Mouse (Mus musculus) embryonic fibroblast, embryonic 13.5 days (primary cell): ENCODE data around the gene Serpine2. TPM values are rescaled to one million over a fixed set of nuclear protein-coding genes. Genes with fewer than 3 reads are reported as not detected.

Experiments used
- H3K27ac ChIP-seq: 2 replicates; pipeline ENCODE4 v1.5.1; 2012; ENCODE audit warnings: low read length, control low read depth, inconsistent platforms; ENCODE audit not compliant: insufficient read depth
- H3K4me1 ChIP-seq: 2 replicates; pipeline ENCODE4 v1.6.1; 2011; ENCODE audit warnings: low read length; ENCODE audit not compliant: control insufficient read depth, insufficient read depth
- H3K4me3 ChIP-seq: 2 replicates; pipeline ENCODE4 v1.5.1; 2011; ENCODE audit warnings: mild to moderate bottlenecking, control low read depth, low read length; ENCODE audit not compliant: insufficient read depth
- CTCF ChIP-seq: IDR thresholded peaks from 2 replicates; pipeline ENCODE4 v1.5.1; 2011; ENCODE audit warnings: mild to moderate bottlenecking, control low read depth, low read length, moderate library complexity, borderline replicate concordance; ENCODE audit not compliant: insufficient read depth
- POLR2A ChIP-seq: IDR thresholded peaks from 2 replicates; pipeline ENCODE4 v1.6.1; 2011; ENCODE audit warnings: low read depth, mild to moderate bottlenecking, control low read depth, low read length, moderate library complexity
- polyA plus RNA-seq: library from polyadenylated mRNA; stranded (reverse); fragments of >200 nt; gene quantifications from 2 replicates; pipeline ENCODE4 v1.2.4, GENCODE M21; 2011; ENCODE audit warnings: low read depth; ENCODE audit not compliant: missing spikeins, insufficient read length

The Serpine2 gene
- 313 and 352 TPM in 2 replicates for polyA plus RNA-seq

GRCm38 (mm10) chr1:79861130-79861942 lies at the start of gene Serpine2:
TSS of gene Serpine2 (minus strand) at chr1:79861180.
- Histone ChIP-seq H3K4me3 (no peak within 1 kb of the TSS), H3K27ac (no peak within 1 kb of the TSS), H3K4me1 (peaks cover 6% of the 10 kb centered on the region; the same call in 1 of the 2 replicates)
- TF ChIP-seq POLR2A, result no peak
- TF ChIP-seq CTCF, result no peak

- TF ChIP-seq POLR2A (no peak), CTCF (no peak)
- Histone ChIP-seq H3K4me1 (peaks cover 3% of the 10 kb centered on the region; the same call in 1 of the 2 replicates), H3K27ac (no peak overlapping the region), H3K4me3 (no peak overlapping the region)
These were observed 46.8 kb upstream of the Serpine2 start for GRCm38 (mm10) chr1:79907811-79908210.

GRCm38 (mm10) chr1:79905241-79905640 lies 44.3 kb upstream of the Serpine2 start:
- TF ChIP-seq CTCF, result no peak
- TF ChIP-seq POLR2A, result no peak
- H3K4me3 ChIP-seq, result no peak overlapping the region
- no peak overlapping the region for H3K27ac ChIP-seq
- H3K4me1 ChIP-seq, result peaks cover 3% of the 10 kb centered on the region; the same call in 1 of the 2 replicates

- H3K4me1 ChIP-seq, result peaks cover 3% of the 10 kb centered on the region; the same call in 1 of the 2 replicates
- no peak overlapping the region for H3K27ac ChIP-seq
- TF ChIP-seq POLR2A, result no peak
- no peak for TF ChIP-seq CTCF
- no peak overlapping the region for H3K4me3 ChIP-seq
These were observed 41.9 kb upstream of the Serpine2 start for GRCm38 (mm10) chr1:79902901-79903300.

GRCm38 (mm10) chr1:79882648-79883047 lies 21.7 kb upstream of the Serpine2 start:
- Histone ChIP-seq H3K27ac (no peak overlapping the region), H3K4me3 (no peak overlapping the region), H3K4me1 (no peaks in the 10 kb centered on the region)
- no peak for TF ChIP-seq POLR2A
- no peak for TF ChIP-seq CTCF

GRCm38 (mm10) chr1:79874741-79875140 lies 13.8 kb upstream of the Serpine2 start:
- Histone ChIP-seq H3K4me3 (no peak overlapping the region), H3K4me1 (no peaks in the 10 kb centered on the region), H3K27ac (no peak overlapping the region)
- TF ChIP-seq POLR2A (no peak), CTCF (no peak)

GRCm38 (mm10) chr1:79860411-79861039 lies 455 bp downstream of the Serpine2 start:
- no peak overlapping the region for H3K27ac ChIP-seq
- H3K4me3 ChIP-seq, result no peak overlapping the region
- peaks cover 6% of the 10 kb centered on the region; the same call in 1 of the 2 replicates for H3K4me1 ChIP-seq
- TF ChIP-seq POLR2A, result no peak
- no peak for TF ChIP-seq CTCF

- peaks cover 6% of the 10 kb centered on the region; the same call in 1 of the 2 replicates for H3K4me1 ChIP-seq
- no peak for TF ChIP-seq POLR2A
- TF ChIP-seq CTCF, result no peak
- no peak overlapping the region for H3K27ac ChIP-seq
- no peak overlapping the region for H3K4me3 ChIP-seq
These were observed 1.0 kb downstream of the Serpine2 start for GRCm38 (mm10) chr1:79859975-79860374.

DNA sequence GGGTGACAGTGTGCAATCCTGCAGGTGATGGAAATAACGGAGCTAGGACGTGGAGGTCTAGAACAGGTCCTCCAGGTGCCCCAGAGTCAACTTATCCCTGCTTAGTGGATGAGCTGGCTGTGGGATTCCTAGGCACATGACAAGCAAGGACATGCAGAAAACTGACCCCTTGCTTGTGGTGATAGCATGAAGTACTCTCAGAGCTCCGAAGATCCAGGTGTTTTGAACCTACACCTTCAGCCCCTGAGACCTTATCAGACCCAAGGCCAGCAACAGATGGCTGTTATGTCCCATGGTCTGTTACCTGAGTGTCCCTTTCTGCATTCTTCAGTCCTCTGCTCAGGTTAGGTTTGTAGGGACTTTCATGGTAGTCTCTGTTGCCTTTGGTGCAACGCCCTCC lies 2.0 kb downstream of the Serpine2 start:
- peaks cover 6% of the 10 kb centered on the region; the same call in 1 of the 2 replicates for H3K4me1 ChIP-seq
- H3K27ac ChIP-seq, result no peak overlapping the region
- H3K4me3 ChIP-seq, result peak overlapping the region; percentile 27
- TF ChIP-seq CTCF (no peak), POLR2A (no peak)
